Mouse (Mus musculus) liver, embryonic 12.5 days (tissue): Measurements from ENCODE around the gene Msmp. TPM values are rescaled to one million over a fixed set of nuclear protein-coding genes. Genes with fewer than 3 reads are reported as not detected.

ENCODE experiments used
- ATAC-seq: fragments of 200-750 bp; cut with Nextera tagmentation; 2 replicates; pipeline ENCODE4 v1.8.0; 2017; ENCODE audit warnings: moderate number of reproducible peaks, mild to moderate bottlenecking, moderate library complexity
- H3K27ac ChIP-seq: fragments of 300-500 bp; sonication (generic); 2 replicates; pipeline ENCODE4 v1.5.1; 2016; ENCODE audit warnings: mild to moderate bottlenecking
- H3K27me3 ChIP-seq: fragments of 300-500 bp; sonication (generic); replicated peaks from 2 replicates; pipeline ENCODE4 v1.6.1; 2016; ENCODE audit warnings: mild to moderate bottlenecking, moderate library complexity
- H3K36me3 ChIP-seq: fragments of 300-500 bp; sonication (generic); 2 replicates; pipeline ENCODE4 v1.6.1; 2016; ENCODE audit warnings: mild to moderate bottlenecking, moderate library complexity
- H3K4me1 ChIP-seq: fragments of 300-500 bp; sonication (generic); 2 replicates; pipeline ENCODE4 v1.6.1; 2016
- H3K4me2 ChIP-seq: fragments of 300-500 bp; sonication (generic); 2 replicates; pipeline ENCODE4 v1.6.1; 2016; ENCODE audit warnings: mild to moderate bottlenecking, moderate library complexity
- H3K4me3 ChIP-seq: fragments of 300-500 bp; sonication (generic); 2 replicates; pipeline ENCODE4 v1.5.1; 2016; ENCODE audit warnings: mild to moderate bottlenecking, moderate library complexity
- H3K9ac ChIP-seq: fragments of 300-500 bp; sonication (generic); 2 replicates; pipeline ENCODE4 v1.6.1; 2016; ENCODE audit warnings: mild to moderate bottlenecking, moderate library complexity
- H3K9me3 ChIP-seq: fragments of 300-500 bp; sonication (generic); replicated peaks from 2 replicates; pipeline ENCODE4 v1.6.1; 2016; ENCODE audit warnings: mild to moderate bottlenecking, moderate library complexity
- WGBS: fragments of 180-500 bp; shearing (Covaris S2); methylation state at CpG from one replicate; pipeline ENCODE4 v1.1.7; 2016; ENCODE audit not compliant: insufficient replicate concordance; 5-methylcytosine and 5-hydroxymethylcytosine counted together
- polyA plus RNA-seq: library from polyadenylated mRNA; unstranded; fragments of >200 nt; fragmentation: Nextera tagmentation; extraction: Ambion mirVana; gene quantifications from 2 replicates; pipeline ENCODE4 v1.2.1, GENCODE M21; 2016

The Msmp gene
- polyA plus RNA-seq, 1 experiment from 2014 or later = not detected

DNA sequence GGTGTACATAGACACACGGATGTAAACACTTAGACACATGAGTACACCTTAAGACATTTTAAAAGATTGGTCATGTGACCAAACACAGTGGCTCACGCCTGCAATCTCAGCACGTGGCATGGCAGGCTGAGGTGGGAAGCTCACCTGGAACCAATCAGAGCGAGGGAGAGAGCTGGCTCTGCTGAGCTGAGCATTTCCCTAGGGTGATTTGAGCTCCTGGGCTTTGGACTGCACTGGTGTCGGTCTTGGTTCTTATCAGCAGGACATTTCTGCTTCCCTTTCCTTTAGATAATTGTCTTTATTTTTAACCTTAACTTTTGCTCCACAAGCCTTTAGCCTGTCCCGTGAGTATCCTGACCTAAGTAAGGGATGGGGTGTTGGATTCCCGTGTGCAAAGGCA, 3.4 kb upstream of the Msmp start:
- no peak overlapping the region for H3K9ac ChIP-seq
- H3K9me3 ChIP-seq = no peaks in the 10 kb centered on the region
- no peak overlapping the region for H3K4me3 ChIP-seq
- 19% methylated on average over 7 of the region's 7 CpGs for WGBS
- H3K27ac ChIP-seq = no peak overlapping the region
- 0 out of 2 replicates have a peak, but pooled peaks cover 3% of the 10 kb centered on the region for H3K27me3 ChIP-seq
- ATAC-seq = no peak
- peak overlapping the region; percentile 26 for H3K4me2 ChIP-seq
- peaks cover 22% of the 10 kb centered on the region for H3K36me3 ChIP-seq
- H3K4me1 ChIP-seq = peaks cover 59% of the 10 kb centered on the region

DNA sequence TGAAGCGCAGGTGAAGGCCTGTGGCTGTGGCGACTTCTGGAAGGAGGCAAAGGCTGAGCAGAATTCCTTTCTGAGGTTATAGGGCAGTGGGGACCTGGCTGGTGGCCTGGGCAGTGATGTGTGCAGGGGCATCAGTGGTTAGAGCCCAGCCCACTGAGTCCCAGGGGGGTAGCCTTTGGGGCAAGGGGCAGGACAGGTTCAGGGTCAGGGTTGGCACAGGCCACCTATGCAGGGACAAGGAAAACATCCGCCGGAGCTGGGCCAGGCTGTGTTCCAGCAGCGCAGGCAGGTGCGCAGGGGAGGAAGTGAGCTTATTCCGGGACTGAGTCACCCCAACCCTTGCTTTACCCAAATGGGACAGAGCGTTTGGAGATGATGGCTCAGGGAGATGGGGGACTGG, 2.1 kb upstream of the Msmp start:
- Histone ChIP-seq H3K27me3 (0 out of 2 replicates have a peak, but pooled peaks cover 3% of the 10 kb centered on the region), H3K36me3 (peaks cover 35% of the 10 kb centered on the region), H3K27ac (no peak overlapping the region), H3K9me3 (no peaks in the 10 kb centered on the region), H3K4me3 (no peak overlapping the region), H3K4me2 (no peak overlapping the region), H3K4me1 (peaks cover 52% of the 10 kb centered on the region), H3K9ac (no peak overlapping the region)
- WGBS = 77% methylated on average over 8 of the region's 8 CpGs
- no peak for ATAC-seq

GRCm38 (mm10) chr4:43585682-43586081, 1.4 kb upstream of the Msmp start:
- no peak for ATAC-seq
- Histone ChIP-seq H3K4me2 (no peak overlapping the region), H3K36me3 (peaks cover 42% of the 10 kb centered on the region), H3K9ac (no peak overlapping the region), H3K27ac (no peak overlapping the region), H3K27me3 (0 out of 2 replicates have a peak, but pooled peaks cover 3% of the 10 kb centered on the region), H3K9me3 (no peaks in the 10 kb centered on the region), H3K4me1 (peaks cover 47% of the 10 kb centered on the region), H3K4me3 (no peak overlapping the region)
- 60% methylated on average over 10 of the region's 10 CpGs for WGBS

GRCm38 (mm10) chr4:43583421-43583820, 873 bp downstream of the Msmp start:
- no peak overlapping the region for H3K9ac ChIP-seq
- H3K4me1 ChIP-seq = peaks cover 41% of the 10 kb centered on the region
- ATAC-seq = no peak
- no peaks in the 10 kb centered on the region for H3K9me3 ChIP-seq
- H3K4me2 ChIP-seq = no peak overlapping the region
- no peak overlapping the region for H3K27ac ChIP-seq
- no peak overlapping the region for H3K4me3 ChIP-seq
- peaks cover 48% of the 10 kb centered on the region for H3K36me3 ChIP-seq
- 72% methylated on average over 7 of the region's 7 CpGs for WGBS
- 0 out of 2 replicates have a peak, but pooled peaks cover 3% of the 10 kb centered on the region for H3K27me3 ChIP-seq

- no peak for ATAC-seq
- no peak overlapping the region for H3K9ac ChIP-seq
- peaks cover 48% of the 10 kb centered on the region for H3K36me3 ChIP-seq
- no peak overlapping the region for H3K4me2 ChIP-seq
- H3K4me1 ChIP-seq = peaks cover 40% of the 10 kb centered on the region
- H3K9me3 ChIP-seq = no peaks in the 10 kb centered on the region
- no peaks in the 10 kb centered on the region for H3K27me3 ChIP-seq
- no peak overlapping the region for H3K4me3 ChIP-seq
- 78% methylated on average over 5 of the region's 5 CpGs for WGBS
- H3K27ac ChIP-seq = 0 out of 2 replicates have a peak overlapping the region, but pooled peaks have one; percentile 1
Observed at GRCm38 (mm10) chr4:43582241-43582640, 2.1 kb downstream of the Msmp start.

DNA sequence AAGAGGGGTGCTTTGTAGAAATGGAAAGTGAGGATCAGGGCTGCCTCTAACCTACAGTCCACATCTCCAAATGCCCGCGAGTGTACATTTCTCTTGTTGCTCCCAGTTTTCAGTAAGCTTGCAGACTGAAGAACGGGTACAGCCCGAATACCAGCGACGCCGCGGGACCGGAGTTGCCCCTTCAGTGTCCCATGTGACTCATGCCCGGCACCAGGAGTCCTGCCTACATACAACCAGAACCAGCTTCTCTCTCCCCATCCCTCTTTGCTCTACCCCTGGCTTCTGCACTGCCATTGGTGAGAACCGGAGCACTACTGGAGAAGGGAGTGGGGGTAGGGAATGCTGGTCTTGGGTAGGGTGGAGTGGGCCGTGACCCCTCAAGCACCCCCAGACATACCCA, 2.9 kb downstream of the Msmp start:
- Histone ChIP-seq H3K36me3 (peaks cover 48% of the 10 kb centered on the region), H3K4me2 (no peak overlapping the region), H3K9me3 (no peaks in the 10 kb centered on the region), H3K27ac (no peak overlapping the region), H3K27me3 (no peaks in the 10 kb centered on the region), H3K4me1 (peaks cover 45% of the 10 kb centered on the region), H3K9ac (no peak overlapping the region), H3K4me3 (no peak overlapping the region)
- ATAC-seq = no peak
- 93% methylated on average over 12 of the region's 12 CpGs for WGBS

DNA sequence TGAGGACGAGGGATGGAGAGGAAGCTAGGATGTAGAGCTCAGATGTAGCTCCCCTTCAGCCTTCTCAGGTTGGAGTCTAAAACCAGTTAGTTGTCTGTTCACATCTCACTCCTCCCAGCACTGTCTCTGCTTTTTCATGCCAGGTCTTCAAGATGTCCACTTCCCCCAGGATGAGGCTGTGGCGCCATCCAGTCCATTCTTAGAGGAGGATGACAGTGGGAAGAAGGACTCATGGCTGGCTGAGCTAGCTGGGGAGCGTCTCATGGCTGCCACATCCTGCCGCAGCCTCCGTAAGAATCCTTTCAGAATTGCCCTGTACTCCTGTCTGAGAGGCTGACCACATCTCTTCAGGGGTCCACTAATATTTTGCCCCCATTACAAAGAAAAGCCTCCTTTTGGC, 3.6 kb downstream of the Msmp start:
- peaks cover 48% of the 10 kb centered on the region for H3K36me3 ChIP-seq
- ATAC-seq = no peak
- no peak overlapping the region for H3K27ac ChIP-seq
- no peaks in the 10 kb centered on the region for H3K9me3 ChIP-seq
- H3K4me3 ChIP-seq = no peak overlapping the region
- H3K9ac ChIP-seq = no peak overlapping the region
- H3K4me2 ChIP-seq = no peak overlapping the region
- WGBS = 86% methylated on average over 5 of the region's 5 CpGs
- no peaks in the 10 kb centered on the region for H3K27me3 ChIP-seq
- H3K4me1 ChIP-seq = peaks cover 45% of the 10 kb centered on the region

- Histone ChIP-seq H3K9ac (peak overlapping the region; percentile 86), H3K36me3 (peaks cover 50% of the 10 kb centered on the region), H3K27me3 (no peaks in the 10 kb centered on the region), H3K9me3 (no peaks in the 10 kb centered on the region), H3K4me1 (peaks cover 52% of the 10 kb centered on the region), H3K27ac (peak overlapping the region; percentile 90; the same call in 1 of the 2 replicates), H3K4me3 (peak overlapping the region; percentile 76), H3K4me2 (peak overlapping the region; percentile 90)
- no peak for ATAC-seq
- 63% methylated on average over 6 of the region's 6 CpGs for WGBS
Observed at GRCm38 (mm10) chr4:43579731-43580130, 4.6 kb downstream of the Msmp start.

- Histone ChIP-seq H3K9me3 (no peaks in the 10 kb centered on the region), H3K36me3 (peaks cover 47% of the 10 kb centered on the region), H3K27ac (peak overlapping the region; percentile 90), H3K4me2 (peak overlapping the region; percentile 90), H3K4me1 (peaks cover 50% of the 10 kb centered on the region), H3K9ac (peak overlapping the region; percentile 86), H3K27me3 (no peaks in the 10 kb centered on the region), H3K4me3 (peak overlapping the region; percentile 76)
- ATAC-seq = no peak
- WGBS = 7% methylated on average over 10 of the region's 10 CpGs
Observed at GRCm38 (mm10) chr4:43579256-43579655, 5.0 kb downstream of the Msmp start.

- Histone ChIP-seq H3K4me3 (peak within 1 kb of the TSS; percentile 76), H3K4me1 (peaks cover 49% of the 10 kb centered on the region), H3K36me3 (peaks cover 47% of the 10 kb centered on the region), H3K27me3 (no peaks in the 10 kb centered on the region), H3K9me3 (no peaks in the 10 kb centered on the region), H3K4me2 (peak within 1 kb of the TSS; percentile 90), H3K9ac (peak within 1 kb of the TSS; percentile 86), H3K27ac (peak within 1 kb of the TSS; percentile 90)
- peak; percentile 98 for ATAC-seq
- under 1% methylated on average over 76 of the region's 76 CpGs for WGBS
Observed at GRCm38 (mm10) chr4:43578376-43579204, 5.7 kb downstream of the Msmp start, which contains the start of the genes Rgp1 and Gba2. Gene Rgp1, plus strand, starts transcription at chr4:43578715. Gene Gba2, minus strand, starts transcription at chr4:43578873.

DNA sequence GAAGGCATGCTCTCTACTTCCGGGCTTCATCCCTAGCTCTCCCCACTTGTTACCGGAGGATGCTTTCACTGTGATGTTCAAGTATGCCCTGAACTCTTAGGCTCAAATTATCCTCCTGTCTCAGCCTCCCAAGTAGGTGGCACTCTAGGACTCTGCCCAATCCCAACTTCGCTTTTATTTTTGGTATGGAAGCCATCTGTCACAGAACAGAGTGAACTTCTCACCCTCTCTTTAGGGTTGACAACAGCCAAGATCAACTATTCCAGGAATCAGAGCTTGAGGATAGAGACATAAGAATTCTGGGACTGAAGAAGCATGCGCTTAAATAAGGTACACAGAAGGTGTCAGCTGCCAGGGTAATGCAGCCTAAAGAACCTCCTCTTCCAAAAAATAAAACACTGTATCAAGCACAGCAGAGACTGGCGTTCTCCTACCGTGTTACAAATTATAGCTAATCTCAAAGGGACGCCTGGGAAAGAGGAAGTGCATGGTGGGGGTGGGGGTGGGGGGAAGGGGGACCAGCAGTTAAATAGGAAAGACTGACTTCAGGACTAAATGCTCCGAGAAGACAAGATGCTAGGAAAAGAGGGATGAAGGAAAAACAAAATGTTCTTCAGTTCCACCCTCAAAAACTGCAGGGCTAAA, 6.9 kb downstream of the Msmp start:
- Histone ChIP-seq H3K36me3 (peaks cover 47% of the 10 kb centered on the region), H3K4me2 (peak overlapping the region; percentile 90), H3K27ac (peak overlapping the region; percentile 90), H3K4me1 (peaks cover 49% of the 10 kb centered on the region), H3K27me3 (no peaks in the 10 kb centered on the region), H3K4me3 (peak overlapping the region; percentile 76), H3K9me3 (no peaks in the 10 kb centered on the region), H3K9ac (peak overlapping the region; percentile 86)
- 25% methylated on average over 8 of the region's 8 CpGs for WGBS
- no peak for ATAC-seq

- Histone ChIP-seq H3K27me3 (no peaks in the 10 kb centered on the region), H3K4me1 (peaks cover 47% of the 10 kb centered on the region), H3K27ac (no peak overlapping the region), H3K4me2 (peak overlapping the region; percentile 90), H3K36me3 (peaks cover 47% of the 10 kb centered on the region), H3K9me3 (no peaks in the 10 kb centered on the region), H3K4me3 (peak overlapping the region; percentile 76; the same call in 1 of the 2 replicates), H3K9ac (no peak overlapping the region)
- WGBS = 64% methylated on average over 2 of the region's 2 CpGs
- no peak for ATAC-seq
Observed at GRCm38 (mm10) chr4:43575356-43575755, 8.9 kb downstream of the Msmp start.
